Mouse (Mus musculus): Measurements from ENCODE around the gene Hcar1.

GRCm38 (mm10) chr5:123904059-123904672 lies 24.3 kb upstream of the Hcar1 start:
- TF ChIP-seq CTCF (IDR thresholded peaks at IDR 0.05; ENCODE audit: low read depth, low read length) (no peak), TAL1 (conservative IDR thresholded peaks at IDR 0.05; ENCODE audit: low read depth, low read length) (no peak), GATA1 (IDR thresholded peaks at IDR 0.05; ENCODE audit: borderline replicate concordance, low read length) (no peak), GATA2 (IDR thresholded peaks at IDR 0.05; ENCODE audit: borderline replicate concordance, low read depth, low read length) (no peak)

Measured in G1E (cell line).